Mouse (Mus musculus): ENCODE results near the gene Rsph14.
"Not testable (repeated sequence)": the region's sequence is repeated elsewhere in the genome, so short reads cannot be mapped to it uniquely, and the experiment has no call there.

Gene Rsph14

DNA sequence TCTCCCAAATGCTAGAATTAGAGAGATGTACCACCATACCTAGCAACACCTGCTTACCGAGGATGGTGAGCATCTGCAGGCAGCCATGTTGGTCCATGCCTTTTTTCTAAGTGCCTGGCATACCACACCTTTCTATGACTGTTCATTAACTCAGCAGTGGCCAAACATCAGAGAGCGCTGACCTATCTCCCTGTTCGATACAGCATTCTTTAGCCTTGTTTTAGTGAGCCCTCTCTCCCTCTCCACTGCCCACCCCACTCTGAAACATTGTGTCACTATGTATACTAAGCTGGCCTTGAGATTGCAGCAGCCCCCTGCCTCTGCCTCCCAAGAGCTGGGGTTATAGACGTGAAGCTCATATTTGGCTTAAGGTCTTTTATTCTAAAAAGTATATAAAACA, 21.3 kb upstream of the Rsph14 start:
- no peak for ATAC-seq (ENCODE audit: low TSS enrichment)

DNA sequence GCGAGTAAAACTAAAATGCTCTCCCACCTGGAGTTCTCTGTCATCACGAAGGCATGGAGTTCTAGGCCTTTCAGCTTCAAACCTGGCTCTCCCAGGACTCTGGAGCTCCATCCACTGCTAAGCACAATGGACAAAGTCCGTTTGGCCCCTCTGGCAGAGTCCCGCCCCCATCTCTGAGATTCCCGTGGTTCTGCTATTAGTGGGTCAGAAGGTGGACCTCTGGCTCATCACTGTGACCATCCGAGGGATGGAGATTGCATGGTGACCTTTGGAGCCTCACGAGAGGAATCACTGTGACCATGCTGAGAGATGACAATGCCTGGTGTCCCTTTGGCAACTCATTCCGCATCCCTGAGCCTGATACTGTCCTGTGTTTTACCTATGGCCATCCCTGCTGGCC, 20.5 kb upstream of the Rsph14 start:
- ATAC-seq (ENCODE audit: low TSS enrichment): no peak

- peak; percentile 6 for ATAC-seq (ENCODE audit: low TSS enrichment)
Measured at GRCm38 (mm10) chr10:75051364-75052074, 19.1 kb upstream of the Rsph14 start.

DNA sequence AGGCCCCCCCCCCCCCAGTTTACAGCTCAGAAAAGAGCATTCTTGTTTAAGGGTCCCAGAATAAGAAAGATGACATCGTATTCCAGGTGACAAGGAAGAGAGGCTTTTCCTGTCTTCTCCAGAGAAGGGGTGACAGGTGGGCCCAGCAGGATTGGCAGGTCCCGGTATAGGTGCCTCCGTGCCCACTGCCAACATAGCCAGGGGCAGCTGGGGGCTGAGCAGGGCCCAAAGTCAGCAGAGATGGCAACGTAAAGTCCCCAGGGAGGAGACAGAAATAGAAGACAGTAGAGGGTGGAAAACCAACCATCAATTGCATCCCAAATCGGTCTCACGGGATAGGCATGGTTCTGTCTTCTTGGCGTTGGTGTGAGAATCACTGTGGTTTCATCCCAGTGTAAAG, 16.3 kb upstream of the Rsph14 start:
- no peak for ATAC-seq (ENCODE audit: low TSS enrichment)

DNA sequence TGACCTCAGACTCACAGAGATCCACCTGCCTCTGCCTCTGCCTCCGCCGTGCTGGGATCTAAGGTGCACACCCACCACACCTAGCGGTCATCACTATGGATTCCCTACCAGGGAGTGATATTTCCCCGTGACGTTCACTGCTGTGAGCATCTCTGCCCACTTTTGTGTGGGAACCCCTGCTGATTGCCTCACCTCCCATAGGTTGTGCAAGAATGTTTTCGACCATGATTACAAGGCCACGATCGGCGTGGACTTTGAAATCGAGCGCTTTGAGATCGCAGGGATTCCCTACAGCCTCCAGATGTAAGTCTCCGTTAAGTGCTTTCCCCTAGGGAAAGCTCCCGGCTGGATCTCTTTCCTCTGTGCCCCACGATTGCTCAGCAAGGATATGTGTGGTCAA, 13.4 kb upstream of the Rsph14 start:
- ATAC-seq (ENCODE audit: low TSS enrichment): no peak

- ATAC-seq (ENCODE audit: low TSS enrichment): no peak
Measured at GRCm38 (mm10) chr10:75044459-75044858, 12.1 kb upstream of the Rsph14 start.

- not testable (repeated sequence) for ATAC-seq (ENCODE audit: low TSS enrichment)
Measured at GRCm38 (mm10) chr10:75042060-75042459, 9.7 kb upstream of the Rsph14 start.

DNA sequence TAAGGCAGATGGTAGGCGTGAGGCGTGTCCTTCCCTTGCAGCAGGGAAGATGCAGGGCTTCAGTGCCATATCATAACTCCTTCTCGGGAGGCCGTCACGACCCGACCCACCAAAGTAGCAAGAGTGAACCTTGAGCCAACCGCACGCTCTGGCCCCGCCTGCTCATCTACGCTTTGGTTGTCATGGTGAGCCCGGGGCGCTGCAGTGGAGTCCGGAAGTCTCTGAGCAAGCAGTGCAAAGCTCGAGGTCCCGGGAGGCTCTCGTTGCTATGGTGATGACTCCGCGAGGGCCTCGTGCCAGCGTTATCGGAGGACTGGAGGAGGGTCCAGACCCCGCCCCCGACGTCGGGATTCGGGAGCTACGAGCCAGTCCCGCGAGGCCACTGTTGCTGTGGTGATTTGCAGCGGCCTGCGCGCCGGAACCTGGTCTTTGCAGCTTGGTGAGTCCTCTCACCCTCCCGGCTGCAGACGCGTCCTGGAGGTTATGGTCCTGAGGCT, 4.5 kb upstream of the Rsph14 start, which contains the start of gene Rab36:
TSS of gene Rab36 (plus strand) at position 176 of the 497 bp plus-strand sequence.
- ATAC-seq (ENCODE audit: low TSS enrichment): peak; percentile 89

- ATAC-seq (ENCODE audit: low TSS enrichment): no peak
Measured at GRCm38 (mm10) chr10:75031345-75032114, 856 bp downstream of the Rsph14 start.

- ATAC-seq (ENCODE audit: low TSS enrichment): no peak
Measured at GRCm38 (mm10) chr10:75030234-75030633, 2.2 kb downstream of the Rsph14 start.

DNA sequence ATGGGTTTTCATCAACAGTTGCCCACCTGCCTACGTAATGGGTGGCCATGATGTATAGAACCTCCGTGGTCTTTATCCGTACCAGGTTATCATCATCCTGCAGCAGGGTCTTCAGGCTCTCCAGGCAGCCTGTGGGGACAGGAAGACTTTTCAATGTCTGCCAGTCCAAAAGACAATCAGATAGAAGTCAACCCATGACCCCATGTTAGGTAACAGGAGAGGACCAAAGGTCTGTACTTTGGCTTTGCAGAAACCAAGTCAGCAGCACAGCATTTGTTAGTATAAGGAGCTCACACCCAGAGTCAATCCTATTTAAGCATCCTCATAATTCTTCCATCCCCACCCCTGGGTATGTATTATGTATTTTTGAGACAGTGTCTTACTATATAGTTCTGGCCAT, 2.7 kb downstream of the Rsph14 start:
- no peak for ATAC-seq (ENCODE audit: low TSS enrichment)

GRCm38 (mm10) chr10:75028743-75029142, 3.6 kb downstream of the Rsph14 start:
- no peak for ATAC-seq (ENCODE audit: low TSS enrichment)

GRCm38 (mm10) chr10:75026491-75026890, 5.9 kb downstream of the Rsph14 start:
- ATAC-seq (ENCODE audit: low TSS enrichment): no peak

- peak; percentile 80 for ATAC-seq (ENCODE audit: low TSS enrichment)
Measured at GRCm38 (mm10) chr10:75021138-75021537, 11.2 kb downstream of the Rsph14 start.

DNA sequence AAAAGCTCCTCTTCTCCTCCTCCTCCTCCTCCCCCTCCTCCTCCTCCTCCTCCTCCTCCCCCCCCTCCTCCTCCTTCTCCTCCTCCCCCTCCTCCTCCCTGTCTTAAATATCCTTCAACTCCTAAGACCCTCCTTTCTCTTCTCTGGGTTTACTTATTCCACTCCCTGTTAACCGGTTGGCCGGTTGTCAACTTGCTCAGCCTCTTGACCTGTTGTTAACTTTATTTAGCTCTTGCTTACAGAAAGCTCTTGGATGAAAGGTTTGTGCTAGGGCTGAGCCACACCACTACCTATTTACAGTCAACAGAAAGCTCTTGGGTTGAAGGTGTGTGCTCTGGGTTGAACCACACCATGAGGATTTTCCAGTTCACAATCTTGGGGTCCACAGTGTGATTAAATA, 12.1 kb downstream of the Rsph14 start:
- ATAC-seq (ENCODE audit: low TSS enrichment): no peak

GRCm38 (mm10) chr10:75016481-75016880, 15.9 kb downstream of the Rsph14 start:
- no peak for ATAC-seq (ENCODE audit: low TSS enrichment)

GRCm38 (mm10) chr10:75015465-75015864, 16.9 kb downstream of the Rsph14 start:
- no peak for ATAC-seq (ENCODE audit: low TSS enrichment)

DNA sequence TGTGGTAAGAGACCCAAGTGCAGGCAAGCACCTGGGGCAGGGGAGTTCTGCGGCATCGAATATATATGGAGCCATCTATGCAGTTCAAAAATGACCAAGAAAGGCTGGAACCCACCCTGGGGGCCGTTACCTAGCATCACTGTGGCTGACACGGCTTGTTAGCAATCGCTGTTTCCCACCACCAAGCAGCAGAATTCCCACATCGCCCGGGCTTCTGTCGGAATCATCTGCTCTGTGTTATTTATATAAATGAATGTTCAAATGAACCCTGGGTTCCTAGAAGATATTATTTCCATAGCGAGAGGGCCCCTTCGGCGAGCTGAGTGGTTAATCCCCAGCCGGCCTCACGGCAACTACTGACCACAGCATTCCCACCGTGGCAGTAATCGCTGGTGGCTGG, 21.7 kb downstream of the Rsph14 start:
- no peak for ATAC-seq (ENCODE audit: low TSS enrichment)

DNA sequence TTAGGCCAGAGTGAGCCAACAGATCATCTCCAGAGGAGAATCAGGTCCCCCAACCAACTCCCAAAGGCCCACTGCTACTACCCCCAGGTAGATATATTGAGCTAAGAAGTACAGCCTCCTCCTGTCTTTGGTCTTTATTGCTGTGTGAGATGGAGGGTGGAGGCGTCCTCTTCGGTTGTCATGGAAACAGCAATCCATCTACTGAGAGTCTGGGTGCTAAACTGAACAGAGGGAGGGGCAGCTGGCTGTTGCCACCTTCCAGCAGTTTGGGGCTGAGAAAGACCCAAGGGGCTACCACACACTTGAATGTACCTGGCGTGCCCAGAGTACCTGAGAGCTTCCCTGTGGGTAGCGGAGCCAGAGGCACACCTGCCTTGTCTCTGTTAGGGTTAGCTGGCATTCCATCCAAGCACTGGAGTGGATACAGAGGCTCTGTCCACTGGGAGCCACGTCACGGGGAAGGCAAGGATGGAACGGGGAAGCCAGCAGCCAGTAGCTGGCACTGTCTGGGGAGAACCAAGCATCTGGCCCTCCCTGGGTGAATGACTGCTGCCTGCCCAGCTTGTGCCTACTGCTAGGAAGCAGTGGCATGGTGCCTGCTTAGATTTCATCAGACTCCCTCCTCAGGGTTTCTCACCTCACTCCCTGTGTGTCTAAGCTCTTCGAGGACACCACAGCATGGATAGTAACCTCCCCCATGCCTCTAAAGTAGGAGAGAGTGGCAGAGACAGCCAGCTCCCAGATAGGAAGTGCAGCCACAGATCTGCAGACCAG, 25.3 kb downstream of the Rsph14 start:
- peak; percentile 89 for ATAC-seq (ENCODE audit: low TSS enrichment)

- no peak for ATAC-seq (ENCODE audit: low TSS enrichment)
Measured at GRCm38 (mm10) chr10:75004067-75004466, 28.3 kb downstream of the Rsph14 start.

DNA sequence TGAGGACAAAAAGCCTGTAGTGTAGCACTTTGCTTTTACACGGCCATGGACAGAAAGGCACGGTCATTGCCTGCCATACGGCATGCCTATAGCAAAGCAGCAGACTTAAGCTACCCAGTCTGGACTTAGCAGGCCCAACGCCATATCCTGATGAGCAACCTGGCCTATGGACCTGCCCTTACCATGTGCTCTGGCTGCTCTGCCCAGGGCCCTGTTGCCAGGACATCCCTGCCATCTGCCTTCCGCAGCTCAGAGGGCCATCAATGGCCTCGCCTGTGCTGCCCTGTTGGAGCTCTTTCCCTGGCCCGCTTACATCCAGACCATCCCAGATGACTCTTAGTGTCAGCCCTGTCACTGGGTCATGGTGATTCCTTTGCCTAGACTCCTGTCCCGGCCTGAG, 31.0 kb downstream of the Rsph14 start:
- no peak for ATAC-seq (ENCODE audit: low TSS enrichment)

DNA sequence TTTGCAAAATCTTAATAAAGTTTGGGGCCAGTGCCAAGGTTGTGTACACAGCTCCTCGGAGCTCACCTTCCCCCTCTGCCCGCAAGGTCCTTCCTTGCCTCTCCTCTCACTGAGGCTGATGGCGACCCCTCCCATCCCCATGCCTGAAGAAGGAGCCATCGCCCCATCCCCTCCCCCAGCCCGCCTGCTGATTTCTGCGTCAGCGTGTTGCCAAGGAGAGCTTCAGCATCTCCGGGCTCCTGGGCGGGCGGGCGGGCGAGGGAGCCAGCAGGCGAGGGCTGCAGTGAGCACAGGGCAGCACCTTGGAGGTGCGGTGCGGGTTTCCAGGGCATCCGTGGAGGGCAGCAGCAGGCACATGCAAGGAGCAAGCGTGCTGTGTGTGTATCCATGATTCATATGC, 37.0 kb downstream of the Rsph14 start:
- ATAC-seq (ENCODE audit: low TSS enrichment): 0 out of 2 replicates have a peak, but pooled peaks have one; percentile 20
